Mouse (Mus musculus): ENCODE measurements around the gene Psmd9.

The Psmd9 gene

DNA sequence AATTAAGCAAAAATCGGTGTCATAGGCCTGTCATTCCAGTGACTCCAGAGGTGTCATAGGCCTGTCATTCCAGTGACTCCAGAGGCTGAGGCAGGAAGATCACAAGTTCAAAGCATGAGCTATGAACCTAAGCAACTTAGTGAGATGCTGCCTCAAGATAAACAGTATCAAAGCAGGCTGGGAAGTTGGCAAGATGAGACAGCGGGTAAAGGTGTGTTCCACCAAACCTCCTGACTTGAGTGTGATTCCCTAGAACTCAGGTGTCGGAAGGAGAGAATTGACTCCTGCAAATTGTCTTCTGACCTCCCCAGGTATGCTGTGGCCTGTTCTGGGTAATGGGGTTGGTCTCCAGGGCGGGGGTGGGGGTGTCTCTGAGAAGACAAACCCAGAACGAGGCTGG lies at the start of gene Psmd9:
Psmd9 (plus strand) TSS at position 130 of the 400 bp plus-strand sequence.
- DNase-seq = no peak

- no peak for DNase-seq
Measured at GRCm38 (mm10) chr5:123120624-123121215, 48.5 kb upstream of the Psmd9 start.

DNA sequence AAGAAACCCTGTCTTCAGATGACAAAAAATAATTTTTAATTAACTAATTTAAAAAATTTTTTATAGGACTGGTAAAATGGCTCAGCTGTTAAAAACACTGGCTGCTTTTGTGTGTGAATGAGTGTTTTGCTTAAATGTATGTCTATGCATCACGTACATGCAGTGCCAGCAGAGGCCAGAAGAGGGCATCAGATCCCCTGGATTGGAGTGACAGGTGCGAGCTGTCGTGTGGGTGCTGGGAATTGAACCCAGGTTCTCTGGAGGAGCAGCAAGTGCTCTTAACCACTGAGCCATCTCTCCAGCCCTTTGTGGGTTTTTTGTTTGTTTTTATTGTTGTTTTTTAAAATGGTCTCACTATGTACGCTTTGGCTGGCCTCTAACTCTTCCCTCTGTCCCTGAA lies 47.0 kb upstream of the Psmd9 start:
- DNase-seq = peak in 1 of 2 experiments; percentile 42

DNA sequence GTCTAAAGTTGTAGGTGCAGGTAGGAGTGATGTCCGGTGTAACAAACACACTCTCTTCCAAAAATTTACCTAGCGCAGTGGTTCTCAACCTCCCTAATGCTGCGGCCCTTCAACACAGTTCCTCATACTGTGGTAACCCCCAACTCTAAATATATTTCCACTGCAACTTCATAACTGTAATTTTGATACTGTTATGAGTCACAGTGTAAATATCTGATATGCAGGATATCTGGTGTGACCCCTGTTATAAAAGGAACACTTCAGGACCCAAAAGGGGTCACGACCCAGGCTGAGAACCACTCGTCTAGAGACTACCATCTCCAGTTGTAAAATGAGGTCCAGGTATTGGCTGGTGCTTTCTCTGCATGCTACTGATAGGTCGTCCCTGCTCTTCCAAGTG lies 44.1 kb upstream of the Psmd9 start:
- DNase-seq = no peak

DNA sequence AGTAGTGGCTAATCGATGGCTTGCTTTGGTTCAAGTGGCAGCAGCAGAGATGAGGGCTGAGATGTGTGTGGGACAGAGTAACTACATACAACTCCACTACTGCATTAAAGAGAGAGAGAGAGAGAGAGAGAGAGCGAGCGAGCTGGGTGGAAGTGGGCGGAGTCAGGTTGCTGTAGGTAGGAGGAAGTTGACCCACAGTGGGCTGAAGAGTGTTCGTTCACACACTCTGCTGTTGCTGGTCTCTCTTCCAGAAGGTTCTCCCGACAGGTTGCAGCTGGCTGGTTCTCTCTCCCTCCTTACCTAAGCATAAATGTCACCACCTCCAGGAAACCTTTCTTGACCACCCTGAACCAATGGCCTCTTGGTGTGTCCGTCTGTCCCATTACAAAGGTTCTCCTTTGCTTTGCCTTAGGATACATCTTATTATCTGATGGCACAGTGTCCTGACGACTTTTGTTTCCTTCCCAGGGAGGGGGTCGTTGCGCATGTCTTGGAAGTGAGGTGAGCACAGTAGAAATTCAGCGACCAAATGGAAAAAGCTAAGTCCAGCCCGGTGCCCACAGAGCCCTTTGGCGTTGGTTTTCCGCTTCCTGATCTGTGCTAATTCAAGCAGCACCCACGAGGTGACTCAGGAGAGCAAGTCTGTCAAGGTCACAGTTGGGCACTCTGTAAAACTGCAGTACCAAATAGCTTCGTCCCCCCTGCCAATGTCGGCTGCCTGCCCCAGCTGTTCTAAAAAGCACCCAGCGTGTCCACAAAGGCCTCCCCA lies 43.4 kb upstream of the Psmd9 start:
- DNase-seq = peak in 1 of 2 experiments; percentile 59

DNA sequence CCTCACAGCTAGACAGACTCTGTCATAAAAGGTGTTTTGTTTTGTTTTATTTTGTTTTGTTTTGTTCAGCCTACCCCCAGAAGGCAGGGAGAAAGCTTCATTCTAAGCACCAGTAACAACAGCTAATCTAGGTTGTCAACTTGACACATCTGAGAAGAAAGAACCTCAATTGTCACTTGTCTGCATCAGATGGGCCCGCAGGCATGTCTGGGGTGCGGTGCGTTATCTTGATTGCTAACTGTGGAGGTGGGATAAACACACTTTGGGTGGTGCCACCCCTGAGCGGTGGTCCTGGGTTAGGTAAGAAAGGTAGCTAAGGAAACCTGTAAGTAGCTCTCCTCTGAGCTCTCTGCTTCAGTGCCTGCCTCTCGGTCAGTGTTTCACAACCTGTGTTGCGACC lies 42.2 kb upstream of the Psmd9 start:
- DNase-seq = no peak

DNA sequence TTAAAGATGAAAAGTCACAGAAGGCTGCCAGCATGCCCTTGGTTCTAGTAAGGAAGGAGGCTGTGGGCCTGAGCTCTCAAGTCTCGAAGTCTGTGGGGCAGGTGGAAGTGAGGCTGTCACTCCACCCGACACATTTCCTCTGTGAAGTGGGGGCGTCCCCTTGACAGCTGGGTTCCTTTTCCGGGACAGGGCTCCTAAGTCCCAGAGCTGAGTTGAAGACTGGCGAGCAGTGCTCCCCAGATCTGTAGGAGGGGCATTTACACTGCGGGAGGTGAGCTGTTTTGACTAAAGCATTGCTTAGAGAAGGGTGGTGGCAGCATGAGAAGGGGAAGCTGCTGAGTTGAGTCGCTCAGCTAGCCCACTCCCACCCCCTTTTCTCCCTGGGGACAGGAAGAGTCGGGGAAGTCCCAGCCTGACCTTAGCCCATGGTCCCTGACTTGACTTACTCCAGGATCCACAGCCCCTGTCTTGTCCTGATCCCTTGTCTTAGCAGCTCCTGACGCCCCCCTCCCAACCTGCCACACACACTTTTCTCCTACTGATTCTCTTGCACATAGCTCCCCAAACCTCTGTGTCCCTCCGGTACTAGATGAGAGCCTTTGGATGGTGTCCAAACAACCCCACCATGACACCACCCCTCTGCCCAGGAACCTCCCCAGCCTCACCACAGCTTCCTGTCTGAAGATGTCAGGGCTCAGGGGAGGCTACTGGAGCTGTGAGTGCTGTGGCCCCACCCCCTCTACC lies 40.6 kb upstream of the Psmd9 start:
- DNase-seq = peak; percentile 66 to 75

- no peak for DNase-seq
Measured at GRCm38 (mm10) chr5:123129170-123129757, 39.9 kb upstream of the Psmd9 start.

DNA sequence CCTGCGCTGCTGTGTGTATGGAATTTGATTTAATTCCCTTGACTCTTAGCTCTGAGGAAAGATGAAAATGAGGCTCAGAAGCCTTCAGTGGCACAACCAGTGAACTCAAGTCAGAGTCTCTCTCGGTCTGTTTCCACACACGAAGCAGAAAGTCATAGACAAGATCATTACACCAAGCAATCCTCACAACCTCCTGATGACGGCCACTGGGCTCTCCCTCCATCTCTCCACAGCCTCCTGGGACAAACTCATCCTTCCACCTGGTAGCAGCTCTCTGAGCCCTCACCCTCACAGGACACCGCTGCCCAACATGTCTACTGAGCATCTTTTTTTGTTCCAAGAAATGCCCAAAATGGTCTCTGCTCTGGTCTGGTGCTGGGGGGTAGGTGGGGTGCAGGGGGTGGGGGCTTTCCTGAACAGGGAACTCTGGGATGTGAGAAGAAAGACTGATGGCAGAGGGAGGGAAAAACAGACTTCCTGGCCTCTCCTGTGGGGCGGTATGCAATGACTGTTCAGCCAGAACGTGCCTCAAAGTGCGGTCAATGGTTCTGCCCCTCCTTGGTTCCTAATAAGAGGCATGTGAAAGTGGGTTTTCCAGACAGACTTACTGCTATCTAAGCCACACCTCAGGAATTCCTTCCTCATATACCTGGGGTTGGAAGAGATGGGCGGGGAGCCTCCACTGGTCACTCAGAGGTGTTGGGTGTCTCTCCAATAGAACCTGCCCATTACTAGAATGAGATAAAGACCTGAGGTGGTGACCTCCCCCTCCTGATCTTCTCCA lies 39.0 kb upstream of the Psmd9 start:
- DNase-seq = peak in 1 of 2 experiments; percentile 7

DNA sequence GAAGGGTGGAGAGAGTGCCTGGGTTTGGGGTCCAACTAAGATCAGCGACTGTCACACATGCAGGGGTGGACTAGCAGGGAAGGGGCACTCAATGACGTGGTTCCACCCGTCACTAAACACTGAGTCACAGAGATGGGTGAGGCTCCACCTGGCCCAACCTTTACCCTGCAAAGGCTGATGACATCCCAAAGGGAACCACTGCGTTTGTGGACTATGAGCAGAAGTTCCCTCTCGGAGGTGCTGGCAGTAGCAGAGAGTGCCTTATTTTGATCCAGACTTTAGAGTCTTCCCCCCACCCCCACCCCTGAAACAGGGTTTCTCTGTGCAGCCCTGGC lies 38.4 kb upstream of the Psmd9 start:
- no peak for DNase-seq

GRCm38 (mm10) chr5:123132308-123133071 lies 36.7 kb upstream of the Psmd9 start, which contains the start of gene Rhof:
TSS of gene Rhof (minus strand) at chr5:123132692.
- DNase-seq = peak; percentile 85 to 87

DNA sequence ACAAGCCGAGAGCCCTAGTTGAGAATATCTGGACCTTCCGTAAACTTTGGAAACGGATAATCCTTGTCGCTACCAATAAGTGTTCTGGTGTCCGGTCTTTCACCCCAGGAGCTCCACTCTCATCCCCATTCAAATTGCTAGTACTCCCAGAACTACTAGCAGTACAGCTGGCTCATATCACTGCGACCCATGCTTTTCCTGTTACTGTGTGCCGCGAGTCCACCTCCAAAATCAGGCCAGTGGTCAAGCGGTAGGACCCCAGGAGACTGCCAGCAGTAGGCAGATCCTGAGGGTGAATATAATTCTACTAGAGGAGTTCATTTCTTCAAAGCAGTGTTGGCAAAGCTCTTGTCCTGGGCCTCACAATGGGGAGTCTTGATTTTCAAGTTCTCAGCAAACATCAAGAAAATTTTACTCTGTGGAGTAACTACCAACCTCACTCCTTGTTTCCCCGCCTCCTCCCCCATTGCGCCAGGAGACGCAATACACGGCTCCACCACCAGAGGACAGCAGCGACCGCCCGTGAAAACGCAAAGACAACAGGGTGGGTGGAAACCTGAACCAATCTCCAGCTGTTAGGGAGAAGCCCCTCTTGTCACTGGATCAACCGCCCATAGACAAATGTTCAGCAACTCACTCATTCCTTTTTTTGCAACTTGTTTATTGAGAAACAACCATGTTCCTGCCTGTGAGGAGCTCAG lies 36.0 kb upstream of the Psmd9 start:
- DNase-seq = peak; percentile 89 to 95

- DNase-seq = peak in 1 of 2 experiments; percentile 73
Measured at GRCm38 (mm10) chr5:123133784-123134143, 35.4 kb upstream of the Psmd9 start.

DNA sequence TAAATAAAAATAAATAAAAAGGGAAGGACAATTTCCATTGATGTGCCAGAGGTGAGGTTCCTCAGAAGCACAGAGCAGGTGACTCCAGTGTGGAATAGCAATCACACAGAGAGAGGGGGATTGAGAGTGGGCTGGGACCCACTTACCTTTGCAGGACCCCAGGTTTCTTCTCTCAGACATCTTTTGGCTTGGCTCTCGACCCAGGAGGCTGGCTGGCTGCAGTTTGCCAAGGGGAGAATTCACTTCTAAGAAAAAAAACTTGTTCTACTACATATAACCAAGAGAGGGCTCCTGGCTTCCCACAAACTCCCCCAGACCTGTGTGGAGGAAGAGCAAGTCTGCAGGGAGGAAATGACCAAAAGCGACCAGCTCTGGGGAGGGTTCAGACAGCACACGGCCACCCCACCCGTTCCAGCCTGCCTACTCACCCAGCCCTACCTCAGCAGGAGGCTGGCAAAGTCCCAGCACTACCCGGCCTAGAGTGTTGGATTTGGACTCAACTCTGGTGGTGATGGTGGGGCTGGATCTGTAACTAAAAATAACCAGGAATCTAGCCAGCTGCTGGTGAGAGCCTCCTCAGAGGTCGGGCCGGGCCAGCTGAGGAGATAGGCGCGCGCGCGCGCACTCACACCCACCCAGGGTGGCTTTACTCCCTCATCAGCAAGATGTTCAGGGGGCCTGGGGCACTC lies 34.9 kb upstream of the Psmd9 start:
- DNase-seq = peak; percentile 75 to 86

GRCm38 (mm10) chr5:123134875-123135382 lies 34.3 kb upstream of the Psmd9 start:
- DNase-seq = no peak

GRCm38 (mm10) chr5:123135471-123136360 lies 33.5 kb upstream of the Psmd9 start:
- peak; percentile 89 to 95 for DNase-seq

- DNase-seq = peak; percentile 94 to 97
Measured at GRCm38 (mm10) chr5:123136361-123137043, 32.7 kb upstream of the Psmd9 start.

- DNase-seq = peak; percentile 91 to 94
Measured at GRCm38 (mm10) chr5:123137044-123137909, 31.9 kb upstream of the Psmd9 start.
